Mouse (Mus musculus): Measurements from ENCODE around the gene Il1r1.

The Il1r1 gene

GRCm38 (mm10) chr1:40231116-40231515 lies 6.2 kb downstream of the Il1r1 start:
- no peak for DNase-seq (ENCODE audit: low read depth, low spot score)

DNA sequence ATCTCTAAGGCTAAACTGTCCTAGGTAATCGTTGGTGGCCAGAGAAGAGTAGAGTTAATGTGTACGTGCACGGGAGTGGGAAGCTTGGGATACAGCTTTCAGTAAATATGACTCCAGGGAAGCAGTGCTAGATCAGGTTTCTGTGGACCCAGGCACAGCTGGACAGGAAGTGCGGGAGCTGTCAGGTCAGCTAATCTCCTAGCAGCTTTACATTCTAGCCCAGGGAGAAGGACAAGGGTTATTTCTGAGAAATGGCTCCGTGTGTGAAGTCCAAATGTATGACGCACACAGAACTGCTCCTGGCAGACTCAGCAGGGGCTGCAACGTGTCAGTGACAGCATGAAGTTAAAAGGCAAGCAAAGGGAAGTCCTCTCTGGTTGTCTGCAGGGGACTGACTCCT lies 8.3 kb downstream of the Il1r1 start:
- DNase-seq (ENCODE audit: low read depth, low spot score): no peak

GRCm38 (mm10) chr1:40233621-40234020 lies 8.7 kb downstream of the Il1r1 start:
- DNase-seq (ENCODE audit: low read depth, low spot score): no peak

DNA sequence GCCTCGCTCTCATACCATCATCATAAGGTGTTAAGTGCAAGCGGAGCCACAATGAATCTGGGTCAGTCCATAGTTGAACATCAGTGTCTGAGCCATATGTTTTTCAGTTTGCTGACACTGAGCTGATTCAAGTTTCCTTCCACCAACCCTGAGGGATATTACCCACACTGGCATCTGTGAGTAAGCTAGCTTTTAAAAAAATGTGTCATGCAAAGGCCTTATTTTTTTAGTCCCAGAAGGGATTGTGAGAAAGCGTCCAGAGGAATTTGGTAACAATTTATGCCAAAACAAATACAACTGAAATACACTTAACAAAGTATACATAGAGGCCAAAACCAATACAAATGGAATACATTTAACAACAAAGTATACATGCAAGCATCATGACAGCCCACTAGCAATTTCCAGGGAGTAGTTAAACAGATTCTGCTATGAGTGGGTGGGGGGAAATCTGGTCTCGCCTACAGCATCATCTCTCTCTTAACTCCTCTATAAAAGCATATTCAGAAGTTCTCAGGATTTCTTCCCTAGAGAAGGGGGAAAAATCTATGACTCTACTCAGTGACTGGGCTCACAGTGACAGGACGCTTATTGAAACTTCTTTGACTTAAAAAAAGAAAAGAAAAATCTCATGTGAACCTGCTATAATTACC lies 10.8 kb downstream of the Il1r1 start:
- DNase-seq (ENCODE audit: low read depth, low spot score): no peak

DNA sequence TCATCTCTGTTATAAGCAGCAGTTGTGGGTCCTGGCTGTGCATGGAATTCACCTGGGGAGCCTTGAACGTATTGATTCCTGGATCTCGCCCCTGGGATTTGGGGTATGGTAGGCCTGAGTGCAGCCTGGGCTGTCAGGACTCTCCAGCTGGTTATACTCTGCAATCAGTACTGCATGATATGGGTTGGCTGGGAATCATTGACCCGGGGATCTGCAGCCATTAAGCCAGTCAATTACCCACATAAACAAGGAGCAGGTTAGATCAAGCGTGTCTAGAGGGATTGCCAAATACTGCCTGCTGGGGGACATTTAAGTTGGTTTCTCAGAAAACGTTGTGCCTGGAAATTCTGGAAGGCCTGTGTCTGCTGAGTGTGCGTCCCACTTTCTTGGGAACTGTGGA lies 11.8 kb downstream of the Il1r1 start:
- DNase-seq (ENCODE audit: low read depth, low spot score): no peak

DNA sequence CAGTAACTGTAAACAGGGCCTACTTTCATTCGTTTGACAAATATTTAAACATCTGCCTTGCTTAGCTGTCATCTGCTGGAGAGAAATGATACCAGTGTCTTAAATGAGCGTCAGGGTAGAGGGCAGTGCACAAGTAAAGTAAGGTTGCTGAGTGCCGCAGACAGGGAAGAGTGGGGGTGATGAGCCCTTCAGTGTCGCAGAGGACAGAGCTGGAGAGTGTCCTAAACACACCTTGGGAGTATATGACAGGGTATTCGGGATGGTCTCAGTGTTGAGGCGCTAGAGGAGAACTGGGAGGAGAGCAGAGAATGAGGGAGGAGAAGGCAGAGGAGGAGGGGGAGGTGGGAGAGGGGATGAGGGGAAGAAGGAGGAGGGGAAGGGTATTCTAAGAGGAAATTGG lies 12.2 kb downstream of the Il1r1 start:
- no peak for DNase-seq (ENCODE audit: low read depth, low spot score)

DNA sequence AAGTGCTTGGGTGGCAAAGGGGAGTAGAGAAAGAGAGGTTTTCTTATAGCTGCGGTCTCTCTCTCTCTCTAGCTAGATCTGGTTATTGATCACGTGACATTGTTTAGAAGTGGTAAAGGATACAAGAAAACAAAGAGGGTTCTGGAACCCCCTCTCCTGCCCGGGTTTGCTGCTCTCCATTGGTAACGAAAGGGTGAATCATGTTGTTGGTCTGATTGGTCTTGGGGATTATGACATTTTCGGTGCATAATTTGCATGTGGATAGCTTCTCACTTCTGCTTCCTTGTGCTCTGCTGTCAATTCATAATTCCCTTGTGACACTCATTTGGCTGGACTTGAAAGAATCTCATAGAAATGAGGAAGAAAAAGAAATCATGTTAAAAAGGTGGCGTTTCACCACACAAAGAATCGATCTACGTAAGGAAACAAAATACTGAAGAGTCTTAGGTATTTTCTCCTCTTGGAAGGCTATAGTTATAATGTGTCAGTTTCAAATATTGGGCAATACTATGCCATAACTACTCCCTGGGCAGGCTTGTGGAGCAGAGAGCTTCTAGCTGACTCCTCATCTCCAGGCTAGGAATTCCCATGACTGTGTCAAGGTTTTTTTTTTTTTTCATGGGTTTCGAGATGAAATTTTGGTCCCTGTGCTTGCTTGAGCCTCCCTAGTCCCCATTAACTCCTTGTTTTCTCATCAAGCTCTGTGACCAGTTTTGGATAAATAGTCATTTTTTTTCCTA lies 15.6 kb downstream of the Il1r1 start:
- DNase-seq (ENCODE audit: low read depth, low spot score): no peak

DNA sequence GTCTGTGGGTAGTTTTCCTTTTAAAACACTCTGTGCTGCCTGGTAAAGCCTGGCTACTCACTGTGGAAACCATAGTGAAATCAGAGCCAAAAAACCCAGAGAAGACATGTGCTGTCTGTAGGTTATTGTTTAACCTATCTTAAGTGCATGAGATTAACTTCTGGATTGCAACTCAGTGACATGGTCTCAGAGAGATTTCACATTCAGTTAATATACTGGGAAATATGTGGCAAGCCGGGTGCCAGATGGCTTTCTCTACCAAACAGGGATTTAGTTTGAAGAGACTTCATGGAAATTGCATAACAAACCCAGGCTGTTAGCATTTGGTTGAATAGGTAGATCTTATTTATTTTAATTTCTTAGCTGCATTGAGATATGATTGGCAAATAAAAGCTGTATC lies 17.8 kb downstream of the Il1r1 start:
- DNase-seq (ENCODE audit: low read depth, low spot score): no peak

- no peak for DNase-seq (ENCODE audit: low read depth, low spot score)
Measured at GRCm38 (mm10) chr1:40243561-40243998, 18.7 kb downstream of the Il1r1 start.

DNA sequence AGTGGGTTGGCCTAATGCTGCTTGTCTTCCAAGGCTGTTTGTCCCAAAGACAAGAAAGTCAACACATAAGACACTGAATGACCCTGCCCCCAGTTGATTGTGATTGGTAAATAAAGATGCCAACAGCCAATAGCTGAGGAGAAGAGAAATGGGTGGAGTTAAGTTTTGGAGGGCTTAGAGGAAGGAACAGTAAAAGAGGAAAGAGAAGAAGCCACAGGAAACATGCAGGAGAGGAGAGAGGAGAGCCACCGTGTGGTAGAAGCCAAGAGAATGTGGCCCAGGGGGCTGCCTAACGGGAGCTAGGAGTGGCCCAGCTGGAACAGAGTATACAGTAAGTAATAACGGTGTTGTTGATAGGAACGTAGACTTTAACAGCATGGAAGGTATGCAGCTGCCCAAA lies 25.5 kb downstream of the Il1r1 start:
- no peak for DNase-seq (ENCODE audit: low read depth, low spot score)

- DNase-seq (ENCODE audit: low read depth, low spot score): no peak
Measured at GRCm38 (mm10) chr1:40252507-40252906, 27.6 kb downstream of the Il1r1 start.

DNA sequence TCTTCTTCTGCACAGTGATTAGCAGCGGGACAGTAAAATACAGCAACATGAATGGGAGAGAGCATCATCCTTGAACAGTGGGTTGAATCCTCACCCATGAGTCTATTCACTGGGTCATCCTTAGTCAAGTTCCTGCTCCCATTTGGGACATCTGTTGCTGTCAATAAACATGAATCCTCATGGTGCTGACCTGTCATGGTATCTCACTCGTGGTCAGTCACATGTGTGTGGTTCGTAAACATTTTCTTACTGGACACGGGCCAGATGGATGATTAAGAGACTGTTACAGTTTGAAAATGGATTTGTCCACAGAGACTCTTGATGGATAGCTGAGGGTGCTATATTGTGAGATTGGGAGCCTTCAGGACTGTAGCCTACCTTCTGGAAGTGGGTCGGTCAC lies 29.1 kb downstream of the Il1r1 start:
- no peak for DNase-seq (ENCODE audit: low read depth, low spot score)

DNA sequence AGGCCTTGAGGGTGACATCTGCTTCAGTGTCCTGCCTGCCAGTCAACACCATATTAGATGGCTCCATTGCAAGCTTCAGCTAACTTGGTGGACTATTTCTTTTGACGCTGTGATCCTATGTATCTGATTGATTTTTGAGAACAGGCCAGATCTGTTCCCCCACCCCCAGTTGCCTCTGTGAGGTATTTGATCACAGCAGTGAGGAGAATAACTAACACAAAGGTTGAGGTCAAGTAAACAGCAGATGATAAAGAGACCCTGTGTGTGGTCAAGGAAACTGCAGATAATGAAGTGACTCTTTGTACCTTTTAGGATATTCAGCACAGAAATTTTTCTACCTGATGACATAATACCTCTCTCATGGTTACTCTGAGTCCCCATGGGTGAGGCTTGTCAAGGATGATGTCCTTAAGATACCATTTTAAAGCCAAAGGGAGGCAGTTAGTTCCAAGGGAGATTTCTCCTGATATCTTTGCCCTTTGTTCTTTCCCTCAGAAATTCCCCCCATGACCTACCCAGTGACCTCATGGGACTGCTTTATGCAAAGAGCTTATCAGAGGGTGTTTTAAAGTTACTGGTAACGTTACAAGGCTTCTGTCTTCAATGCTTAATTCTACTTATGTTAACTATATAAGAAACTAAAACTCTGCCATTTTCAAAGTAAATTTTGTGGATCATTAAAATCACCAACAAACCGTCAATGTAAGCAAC lies 29.6 kb downstream of the Il1r1 start:
- DNase-seq (ENCODE audit: low read depth, low spot score): no peak

DNA sequence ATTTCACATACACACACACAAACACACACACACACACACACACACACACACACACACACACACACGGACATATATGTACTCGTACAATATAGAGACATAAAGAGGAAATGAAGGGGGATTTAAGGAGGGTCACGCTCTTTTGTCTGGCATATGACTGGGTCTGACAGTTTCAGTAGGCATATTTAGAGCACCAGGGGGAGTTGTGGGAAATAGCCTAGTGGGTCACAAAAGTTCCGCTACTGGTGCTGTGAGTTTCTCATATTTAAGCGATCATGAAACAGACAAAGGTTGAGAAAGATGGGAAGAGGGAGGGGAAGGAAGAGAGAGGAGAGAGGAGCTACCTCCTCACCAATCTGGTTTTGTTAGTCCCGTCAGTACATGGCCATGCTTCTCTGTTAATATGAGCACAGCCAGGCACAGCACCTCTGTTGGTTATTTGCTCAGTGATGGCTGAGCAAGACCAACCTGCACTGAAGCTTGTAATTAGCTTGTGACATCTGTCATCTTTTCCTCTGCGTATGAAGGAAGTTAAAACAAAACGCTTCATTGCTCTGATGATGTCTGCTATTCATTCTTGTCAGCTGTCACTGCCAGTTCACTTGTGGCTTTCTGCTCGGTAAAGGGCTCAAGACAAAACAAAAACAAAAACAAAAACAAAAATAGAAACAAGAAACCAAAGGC lies 37.7 kb downstream of the Il1r1 start:
- DNase-seq (ENCODE audit: low read depth, low spot score): no peak

- no peak for DNase-seq (ENCODE audit: low read depth, low spot score)
Measured at GRCm38 (mm10) chr1:40263122-40263498, 38.2 kb downstream of the Il1r1 start.

DNA sequence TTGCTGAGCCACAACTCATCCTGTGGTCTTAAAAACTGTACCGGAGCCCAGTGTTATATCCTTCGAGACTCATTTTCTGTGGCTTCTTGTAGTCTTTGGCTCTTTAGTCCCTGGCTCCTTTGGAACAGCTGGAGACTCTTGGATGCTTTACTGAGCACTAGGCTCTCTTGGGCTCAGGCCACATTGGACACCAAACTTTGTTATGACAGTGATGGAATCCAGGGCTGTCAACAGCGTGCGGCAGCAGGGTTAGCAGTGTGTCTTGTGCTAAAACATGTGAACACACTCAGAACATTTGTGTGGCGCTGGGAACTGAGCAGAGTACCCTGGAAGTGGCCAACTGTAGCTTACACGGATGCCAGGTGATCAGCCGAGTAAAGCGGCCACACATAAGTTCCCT lies 38.8 kb downstream of the Il1r1 start:
- DNase-seq (ENCODE audit: low read depth, low spot score): no peak

DNA sequence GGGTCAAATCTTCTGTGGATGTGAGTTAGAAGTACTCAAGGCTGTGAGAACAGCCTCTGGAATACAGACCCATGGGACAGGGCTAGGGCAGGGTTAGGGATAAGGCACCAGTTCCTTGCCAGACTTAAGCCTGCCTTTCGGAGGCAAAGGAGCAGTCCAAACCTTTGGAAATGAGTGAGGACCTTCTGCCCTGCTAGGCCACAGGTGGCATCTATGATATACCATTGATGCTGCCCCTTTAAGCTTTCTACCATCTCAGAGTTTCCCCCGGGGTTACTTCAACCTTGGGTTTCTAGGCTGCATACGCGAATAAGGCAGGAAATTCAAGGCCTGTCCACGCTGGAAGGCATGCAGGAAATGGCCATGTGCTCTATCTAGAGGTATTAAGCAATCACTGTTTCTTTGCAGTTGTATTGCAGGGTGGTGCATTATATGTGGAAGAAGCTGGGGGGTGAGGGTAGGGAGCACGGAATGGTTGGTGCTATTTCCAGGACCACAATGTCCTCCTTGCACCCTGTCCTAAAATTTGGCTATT lies 40.5 kb downstream of the Il1r1 start:
- DNase-seq (ENCODE audit: low read depth, low spot score): no peak

DNA sequence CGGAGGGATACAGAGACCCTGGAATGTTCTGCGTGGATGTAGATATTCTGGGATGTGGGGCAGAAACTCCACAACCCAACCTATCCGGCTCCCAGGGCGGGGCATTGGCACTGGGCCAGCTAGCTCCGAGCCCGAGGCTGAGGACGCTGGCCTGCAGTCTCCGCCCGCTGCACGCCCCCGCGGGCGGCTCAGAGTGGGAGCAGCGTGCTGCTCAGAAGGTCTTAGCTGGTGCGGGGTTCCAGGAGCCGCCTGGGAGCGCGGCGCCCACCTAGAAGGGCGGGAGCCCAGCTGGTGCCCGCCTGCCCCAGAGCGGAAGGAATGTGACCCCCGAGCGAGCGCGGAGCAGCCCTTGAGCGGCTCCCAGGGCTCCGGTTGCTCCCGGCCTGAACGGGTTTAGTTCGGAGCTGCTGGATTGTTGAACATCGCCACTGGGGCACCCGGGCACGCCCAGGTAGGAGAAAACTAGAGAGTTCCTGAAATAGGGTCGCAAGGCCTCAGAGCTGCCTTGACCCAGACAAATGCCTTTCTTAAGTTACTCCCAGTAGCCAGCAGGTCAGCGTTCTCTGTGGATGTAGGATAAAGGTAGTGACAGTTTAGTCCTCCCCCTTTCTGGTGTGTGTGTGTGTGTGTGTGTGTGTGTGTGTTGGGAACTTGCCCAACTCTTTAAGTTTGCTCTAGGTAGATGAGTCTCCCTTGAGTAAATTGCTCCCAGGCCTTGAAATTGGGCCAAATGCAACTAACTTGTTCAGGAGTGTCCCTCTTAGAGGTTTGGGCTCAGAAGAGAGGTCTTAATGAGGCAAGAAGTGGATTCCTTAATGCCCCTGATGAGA lies 41.8 kb downstream of the Il1r1 start:
- DNase-seq (ENCODE audit: low read depth, low spot score): no peak

DNA sequence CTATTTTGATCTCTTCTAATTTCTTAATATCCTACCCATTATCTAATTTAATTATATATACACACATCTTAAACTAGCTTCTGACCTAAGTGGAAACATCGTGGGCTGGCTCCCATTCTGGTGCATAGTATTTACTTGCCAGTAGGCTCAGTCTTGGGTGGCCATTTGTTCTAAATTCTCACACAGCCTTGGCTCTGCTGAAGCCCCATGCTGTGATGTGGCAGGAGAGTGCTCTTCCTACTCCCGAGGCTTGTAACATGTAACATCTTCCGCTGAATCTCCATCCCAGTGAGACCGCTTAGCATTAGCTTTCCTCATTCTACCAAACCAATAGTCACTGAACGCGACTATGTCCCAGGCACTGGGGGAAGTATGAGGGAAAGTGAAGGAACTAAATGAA lies 43.0 kb downstream of the Il1r1 start:
- DNase-seq (ENCODE audit: low read depth, low spot score): no peak

DNA sequence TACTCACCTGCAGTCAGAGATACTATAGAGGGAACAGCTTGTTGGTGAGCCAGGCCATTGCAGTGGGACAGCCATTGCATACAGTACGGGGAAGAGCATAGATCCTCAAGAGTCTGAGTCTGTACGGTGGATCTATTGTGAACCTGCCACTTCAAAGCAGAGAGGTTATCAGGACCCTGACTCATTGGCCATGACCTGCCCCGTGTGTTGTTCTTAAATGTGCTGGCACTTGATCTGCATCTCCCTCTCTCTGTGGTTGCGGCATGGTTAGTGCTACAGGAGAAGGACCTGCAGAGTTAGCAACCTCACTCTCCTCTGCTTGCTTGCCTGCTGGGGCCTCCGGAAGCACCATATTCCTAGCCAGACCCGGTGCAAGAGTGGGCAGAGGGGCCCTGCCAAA lies 43.7 kb downstream of the Il1r1 start:
- DNase-seq (ENCODE audit: low read depth, low spot score): no peak

- DNase-seq (ENCODE audit: low read depth, low spot score): no peak
Measured at GRCm38 (mm10) chr1:40270415-40270814, 45.5 kb downstream of the Il1r1 start.
